Mouse (Mus musculus): ENCODE measurements around the gene Rnase1.
A peak's percentile ranks its signal among the peaks of the same experiment; 100 is the strongest.

The Rnase1 gene

GRCm38 (mm10) chr14:51132372-51132771 is 14.2 kb downstream of the Rnase1 start:
- DNase-seq = no peak

GRCm38 (mm10) chr14:51131086-51131815 is 15.3 kb downstream of the Rnase1 start:
- DNase-seq = no peak

- DNase-seq = no peak
Observed at GRCm38 (mm10) chr14:51130315-51130940, 16.2 kb downstream of the Rnase1 start.

DNA sequence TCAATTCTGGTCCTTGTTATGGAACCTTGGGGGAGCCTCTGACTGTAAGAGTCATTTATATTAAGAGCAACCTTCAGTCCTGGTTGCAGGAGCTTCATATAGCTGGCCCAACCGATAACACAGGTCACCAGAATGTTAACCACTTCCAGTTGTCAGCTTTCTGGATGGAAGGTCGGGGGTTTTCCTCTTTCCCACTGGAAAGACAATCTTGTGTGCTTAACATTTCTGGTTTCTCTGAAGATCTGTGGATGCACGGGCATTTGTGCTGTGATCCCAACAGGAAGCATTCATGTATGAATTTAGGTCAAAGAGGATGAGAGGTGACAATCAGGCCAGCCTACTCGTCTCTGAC is 17.0 kb downstream of the Rnase1 start:
- DNase-seq = no peak

DNA sequence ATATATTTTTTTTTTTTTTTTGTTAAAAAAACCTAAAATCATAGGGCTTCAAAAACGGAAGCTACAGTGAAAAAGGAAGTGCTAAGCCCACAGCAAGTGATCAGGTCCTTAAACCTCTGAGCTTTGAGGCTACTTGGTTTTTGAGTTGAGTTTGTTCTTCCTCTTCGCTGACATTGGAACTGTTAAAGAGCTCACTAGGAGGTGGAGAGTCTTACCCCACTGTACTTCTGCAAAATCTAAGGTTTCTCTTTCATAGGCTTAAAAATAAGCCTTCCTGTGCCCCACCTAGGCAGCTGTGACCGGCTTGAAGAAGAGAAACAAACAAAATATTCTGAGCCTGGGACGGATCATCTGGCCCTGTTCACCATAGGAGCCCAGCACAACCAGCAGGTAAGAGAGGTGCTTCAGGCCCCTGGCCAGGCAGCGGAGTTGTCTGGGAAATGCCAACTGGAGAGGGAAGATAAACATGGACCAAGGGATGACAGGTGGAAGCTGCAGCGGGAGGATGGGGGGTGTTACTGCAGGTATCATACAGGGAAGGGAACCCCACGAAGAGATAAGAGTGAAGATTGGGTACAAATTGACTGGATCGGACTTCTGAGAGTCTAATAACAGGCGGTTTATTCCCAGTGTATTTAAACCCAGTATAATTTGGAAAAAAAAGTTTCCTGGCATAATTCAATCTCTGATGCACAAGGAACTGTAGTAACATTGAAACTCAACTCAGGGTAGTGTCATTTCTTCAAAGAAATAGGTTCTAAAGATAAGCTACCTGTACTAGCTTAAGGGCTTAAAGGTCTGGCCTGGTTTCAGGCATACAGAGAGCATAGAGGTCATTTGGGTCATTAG is 17.6 kb downstream of the Rnase1 start:
- DNase-seq = no peak

GRCm38 (mm10) chr14:51127648-51128258 is 18.8 kb downstream of the Rnase1 start:
- no peak for DNase-seq

DNA sequence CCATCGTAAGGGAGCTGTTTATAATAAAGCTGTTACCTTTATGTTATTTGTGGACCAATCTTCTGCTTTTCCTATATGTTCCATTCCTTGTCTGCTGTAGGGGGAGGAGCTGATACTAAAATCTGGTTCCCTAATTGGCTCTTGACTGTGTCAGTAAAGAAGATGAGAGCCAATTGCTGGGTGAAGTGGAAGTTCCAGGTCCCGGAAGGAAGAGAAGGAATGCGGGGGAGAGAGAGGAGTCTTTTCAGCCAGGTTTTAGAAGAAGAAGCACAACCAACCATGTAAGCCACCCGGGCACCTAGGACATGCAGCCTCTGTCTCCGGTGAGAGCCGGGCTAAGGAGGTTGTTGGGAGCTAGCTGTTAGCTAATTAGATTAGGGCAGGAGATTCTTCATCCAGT is 20.9 kb downstream of the Rnase1 start:
- DNase-seq = no peak

DNA sequence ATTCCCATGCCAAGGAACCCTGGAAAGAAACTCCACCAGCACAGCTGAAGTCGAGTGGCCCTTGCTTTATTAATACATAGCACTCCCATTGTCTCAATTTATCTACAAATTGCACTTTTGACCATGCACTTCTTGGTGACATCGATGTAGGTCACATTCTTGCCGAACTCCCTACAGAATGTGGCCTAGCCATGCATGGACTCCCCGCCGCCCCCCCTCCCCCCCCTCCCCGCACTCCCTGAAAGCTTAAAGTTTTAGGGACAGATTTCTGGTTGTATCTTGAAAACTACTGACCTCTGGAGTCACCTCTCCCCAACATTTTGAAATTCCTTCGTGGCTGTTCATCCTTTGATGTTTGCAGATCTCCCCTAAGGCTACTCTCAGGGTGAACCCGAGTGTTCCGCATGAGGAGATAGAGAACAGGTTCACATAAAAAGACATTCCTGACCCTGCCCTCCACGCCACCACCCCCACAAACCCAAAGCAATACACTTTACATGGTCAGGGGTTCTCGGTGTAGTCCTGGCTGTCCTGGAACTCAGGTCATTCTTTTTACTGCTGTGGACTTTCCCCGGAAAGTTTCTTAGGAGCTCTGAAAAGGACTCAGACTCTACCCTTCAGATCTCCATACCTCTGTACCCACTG is 32.5 kb downstream of the Rnase1 start, which contains the start of gene Eddm3b:
Eddm3b (plus strand) TSS at position 511 of the 645 bp plus-strand sequence.
- no peak for DNase-seq

GRCm38 (mm10) chr14:51113476-51113875 is 33.1 kb downstream of the Rnase1 start:
- DNase-seq = no peak

DNA sequence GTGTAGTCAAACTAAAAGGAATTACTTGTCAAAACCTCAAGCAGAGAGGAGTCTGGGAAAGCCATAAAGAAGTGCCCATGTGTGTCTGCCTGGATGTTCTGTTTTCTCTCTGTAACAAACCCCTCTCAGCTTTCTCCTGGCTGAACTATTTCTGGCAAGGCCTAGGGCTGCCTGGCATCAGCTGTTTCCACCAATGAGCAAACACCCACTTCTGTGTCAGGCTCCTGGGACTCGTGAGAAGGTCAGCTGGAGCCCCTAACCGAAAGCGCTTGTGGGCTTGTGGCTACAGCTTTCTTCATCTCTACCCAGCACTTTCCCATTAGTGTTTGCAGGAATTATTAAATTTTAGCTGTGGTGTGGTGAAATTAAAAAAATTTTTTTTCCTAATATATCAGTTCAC is 34.6 kb downstream of the Rnase1 start:
- DNase-seq = no peak

DNA sequence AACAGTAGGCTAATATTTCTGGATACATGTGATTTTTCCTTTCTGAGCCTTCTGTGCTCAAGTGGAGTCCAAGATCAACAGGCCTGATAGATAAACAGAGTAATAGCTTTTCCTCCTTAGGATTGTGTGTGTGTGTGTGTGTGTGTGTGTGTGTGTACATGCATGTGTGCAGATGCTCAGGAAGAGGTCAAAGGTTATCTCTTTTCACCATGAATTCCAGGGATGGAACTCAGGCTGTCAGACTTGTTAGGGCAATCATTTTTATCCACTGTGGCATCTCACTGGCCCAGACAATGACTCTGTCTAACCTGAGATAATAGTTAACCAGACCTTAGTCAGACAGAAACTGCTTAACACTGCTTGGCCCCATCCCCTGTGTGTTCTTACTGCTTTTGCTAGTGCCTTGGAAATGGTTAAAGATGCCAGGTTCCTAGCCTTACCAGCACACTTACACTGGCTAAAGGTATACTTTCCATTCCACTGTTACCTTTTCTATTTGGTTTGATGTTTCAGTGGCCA is 40.1 kb downstream of the Rnase1 start:
- no peak for DNase-seq

- no peak for DNase-seq
Observed at GRCm38 (mm10) chr14:51104366-51104765, 42.2 kb downstream of the Rnase1 start.

GRCm38 (mm10) chr14:51103217-51103616 is 43.4 kb downstream of the Rnase1 start:
- DNase-seq = peak; percentile 68

DNA sequence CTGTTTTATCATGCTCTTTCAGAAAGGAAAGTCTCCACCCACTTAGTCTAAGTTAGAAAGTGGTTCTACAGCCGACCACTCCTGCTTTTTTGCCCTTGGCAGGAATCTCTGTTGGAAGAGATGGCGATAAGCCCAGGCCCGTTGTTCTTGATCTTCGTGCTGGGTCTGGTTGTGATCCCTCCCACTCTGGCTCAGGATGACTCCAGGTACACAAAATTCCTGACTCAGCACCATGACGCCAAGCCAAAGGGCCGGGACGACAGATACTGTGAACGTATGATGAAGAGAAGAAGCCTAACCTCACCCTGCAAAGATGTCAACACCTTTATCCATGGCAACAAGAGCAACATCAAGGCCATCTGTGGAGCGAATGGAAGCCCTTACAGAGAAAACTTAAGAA is 45.3 kb downstream of the Rnase1 start:
- no peak for DNase-seq

- no peak for DNase-seq
Observed at GRCm38 (mm10) chr14:51098921-51099320, 47.7 kb downstream of the Rnase1 start.

- peak; percentile 78 for DNase-seq
Observed at GRCm38 (mm10) chr14:51098300-51098699, 48.3 kb downstream of the Rnase1 start.

DNA sequence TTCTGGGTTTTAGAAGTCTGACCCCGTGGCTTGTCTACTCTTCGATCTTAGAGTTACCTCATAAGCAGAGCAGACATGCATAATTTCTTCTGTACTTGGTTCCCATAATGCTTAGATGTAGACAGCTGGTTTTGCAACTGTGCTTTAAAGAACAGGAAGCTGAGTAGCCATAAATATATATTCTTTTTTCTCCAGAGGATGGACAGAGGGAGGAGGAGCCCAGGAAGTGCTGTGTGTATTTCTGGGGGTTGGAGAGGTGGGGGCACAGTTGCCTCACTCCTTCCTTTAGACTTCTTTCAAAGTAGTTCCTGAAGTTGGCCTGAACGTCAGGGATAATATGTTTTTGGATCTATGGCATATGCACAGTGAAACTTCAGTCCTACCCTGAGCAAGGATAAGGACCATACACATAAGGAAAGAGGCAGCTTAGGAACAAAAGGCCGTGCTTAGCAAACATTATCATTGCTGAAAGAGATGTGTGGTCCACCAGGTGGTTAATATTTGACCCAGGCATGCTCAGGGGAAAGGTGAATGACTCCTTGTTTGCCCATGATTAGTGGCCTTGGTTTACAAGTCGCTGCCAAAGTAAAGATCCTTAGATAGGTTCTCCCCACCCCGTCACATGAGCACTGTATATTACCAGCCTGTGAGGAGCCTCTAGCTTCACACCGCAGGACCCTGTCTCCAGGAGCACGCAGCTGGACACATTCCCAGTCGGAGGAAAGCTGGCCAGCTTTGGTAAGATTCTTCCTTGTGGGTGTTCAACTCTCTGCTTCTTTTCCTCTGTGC is 50.7 kb downstream of the Rnase1 start:
- no peak for DNase-seq
